Mouse (Mus musculus) heart, embryonic 13.5 days (tissue): ENCODE data around the gene Atp2a2. TPM values are rescaled to one million over a fixed set of nuclear protein-coding genes. Genes with fewer than 3 reads are reported as not detected.

Experiments
- ATAC-seq: fragments of 200-750 bp; cut with Nextera tagmentation; 2 replicates; pipeline ENCODE4 v1.8.0; 2017; ENCODE audit warnings: moderate TSS enrichment; ENCODE audit not compliant: insufficient number of reproducible peaks, low FRiP score, low TSS enrichment; ENCODE audit errors: extremely low read depth
- H3K27ac ChIP-seq: fragments of 300-500 bp; sonication (generic); replicated peaks from 2 replicates; pipeline ENCODE4 v1.5.1; 2015; ENCODE audit warnings: moderate library complexity, mild to moderate bottlenecking, inconsistent platforms
- H3K27me3 ChIP-seq: fragments of 300-500 bp; sonication (generic); replicated peaks from 2 replicates; pipeline ENCODE4 v1.6.1; 2015; ENCODE audit warnings: mild to moderate bottlenecking, inconsistent platforms
- H3K36me3 ChIP-seq: fragments of 300-500 bp; sonication (generic); 2 replicates; pipeline ENCODE4 v1.6.1; 2015; ENCODE audit warnings: mild to moderate bottlenecking, inconsistent platforms
- H3K4me1 ChIP-seq: fragments of 300-500 bp; sonication (generic); 2 replicates; pipeline ENCODE4 v1.6.1; 2015; ENCODE audit warnings: inconsistent platforms
- H3K4me2 ChIP-seq: fragments of 300-500 bp; sonication (generic); 2 replicates; pipeline ENCODE4 v1.6.1; 2015; ENCODE audit warnings: inconsistent platforms, mild to moderate bottlenecking, moderate library complexity
- H3K4me3 ChIP-seq: fragments of 300-500 bp; sonication (generic); 2 replicates; pipeline ENCODE4 v1.5.1; 2015; ENCODE audit warnings: moderate library complexity, mild to moderate bottlenecking, inconsistent platforms
- H3K9ac ChIP-seq: fragments of 300-500 bp; sonication (generic); 2 replicates; pipeline ENCODE4 v1.6.1; 2015; ENCODE audit warnings: inconsistent platforms, mild to moderate bottlenecking, moderate library complexity
- H3K9me3 ChIP-seq: fragments of 300-500 bp; sonication (generic); 2 replicates; pipeline ENCODE4 v1.6.1; 2016; ENCODE audit warnings: inconsistent platforms
- WGBS: fragments of 180-500 bp; shearing (Covaris S2); methylation state at CpG from one replicate; pipeline ENCODE4 v1.1.7; 2015; ENCODE audit warnings: mixed read lengths; 5-methylcytosine and 5-hydroxymethylcytosine counted together
- polyA plus RNA-seq: library from polyadenylated mRNA; unstranded; fragments of >200 nt; fragmentation: Nextera tagmentation; extraction: Ambion mirVana; gene quantifications from 2 replicates; pipeline ENCODE4 v1.2.1, GENCODE M21; 2015

Gene Atp2a2
- polyA plus RNA-seq = 221 and 227 TPM in 2 replicates

GRCm38 (mm10) chr5:122502077-122502941 is at the start of gene Atp2a2:
TSS of gene Atp2a2 (minus strand) at chr5:122502225.
- peaks cover 39% of the 10 kb centered on the region for H3K4me1 ChIP-seq
- peak within 1 kb of the TSS; percentile 99 for H3K4me3 ChIP-seq
- peak within 1 kb of the TSS; percentile 88 for H3K4me2 ChIP-seq
- H3K27me3 ChIP-seq = no peaks in the 10 kb centered on the region
- peak; percentile 87 for ATAC-seq
- under 1% methylated on average over 86 of the region's 113 CpGs for WGBS
- peak within 1 kb of the TSS; percentile 100 for H3K27ac ChIP-seq
- peak within 1 kb of the TSS; percentile 100 for H3K9ac ChIP-seq
- peaks cover 20% of the 10 kb centered on the region for H3K36me3 ChIP-seq
- peaks cover 5% of the 10 kb centered on the region for H3K9me3 ChIP-seq

- Histone ChIP-seq H3K9ac (no peak overlapping the region), H3K27me3 (no peaks in the 10 kb centered on the region), H3K4me3 (no peak overlapping the region), H3K9me3 (no peaks in the 10 kb centered on the region), H3K27ac (0 out of 2 replicates have a peak overlapping the region, but pooled peaks have one; percentile 24), H3K36me3 (peaks cover 16% of the 10 kb centered on the region), H3K4me2 (0 out of 2 replicates have a peak overlapping the region, but pooled peaks have one; percentile 2), H3K4me1 (peaks cover 38% of the 10 kb centered on the region)
- WGBS = 71% methylated on average over 8 of the region's 8 CpGs
- no peak for ATAC-seq
These were observed 48.4 kb upstream of the Atp2a2 start for GRCm38 (mm10) chr5:122550460-122550859.

GRCm38 (mm10) chr5:122548671-122549070 is 46.6 kb upstream of the Atp2a2 start:
- H3K27me3 ChIP-seq = no peaks in the 10 kb centered on the region
- ATAC-seq = no peak
- no peak overlapping the region for H3K4me2 ChIP-seq
- H3K4me3 ChIP-seq = no peak overlapping the region
- no peaks in the 10 kb centered on the region for H3K9me3 ChIP-seq
- peak overlapping the region; percentile 57 for H3K27ac ChIP-seq
- H3K36me3 ChIP-seq = peaks cover 10% of the 10 kb centered on the region
- H3K9ac ChIP-seq = peak overlapping the region; percentile 62
- peaks cover 41% of the 10 kb centered on the region for H3K4me1 ChIP-seq
- WGBS = 54% methylated on average over 6 of the region's 6 CpGs

- WGBS = 74% methylated on average over 6 of the region's 6 CpGs
These were observed 45.8 kb upstream of the Atp2a2 start for GRCm38 (mm10) chr5:122547810-122548209.

GRCm38 (mm10) chr5:122547251-122547714 is 45.3 kb upstream of the Atp2a2 start:
- peaks cover 7% of the 10 kb centered on the region for H3K36me3 ChIP-seq
- H3K4me3 ChIP-seq = no peak overlapping the region
- ATAC-seq = no peak
- H3K9me3 ChIP-seq = no peaks in the 10 kb centered on the region
- H3K9ac ChIP-seq = no peak overlapping the region; the same call in 1 of the 2 replicates
- peaks cover 49% of the 10 kb centered on the region for H3K4me1 ChIP-seq
- no peaks in the 10 kb centered on the region for H3K27me3 ChIP-seq
- H3K27ac ChIP-seq = peak overlapping the region; percentile 61; the same call in 1 of the 2 replicates
- 42% methylated on average over 7 of the region's 7 CpGs for WGBS
- H3K4me2 ChIP-seq = no peak overlapping the region

More at GRCm38 (mm10) chr5:122547810-122548209, 45.8 kb upstream of the Atp2a2 start:
- 0 out of 2 replicates have a peak overlapping the region, but pooled peaks have one; percentile 28 for H3K9ac ChIP-seq
- no peaks in the 10 kb centered on the region for H3K9me3 ChIP-seq
- H3K27me3 ChIP-seq = no peaks in the 10 kb centered on the region
- H3K27ac ChIP-seq = peak overlapping the region; percentile 67
- H3K4me3 ChIP-seq = no peak overlapping the region
- H3K36me3 ChIP-seq = peaks cover 10% of the 10 kb centered on the region
- H3K4me1 ChIP-seq = peaks cover 48% of the 10 kb centered on the region
- no peak overlapping the region for H3K4me2 ChIP-seq
- ATAC-seq = no peak

- peak overlapping the region; percentile 93 for H3K27ac ChIP-seq
These were observed 41.4 kb upstream of the Atp2a2 start for GRCm38 (mm10) chr5:122543392-122543791.

GRCm38 (mm10) chr5:122541871-122542270 is 39.8 kb upstream of the Atp2a2 start:
- H3K4me1 ChIP-seq = peaks cover 22% of the 10 kb centered on the region
- no peak overlapping the region for H3K4me2 ChIP-seq
- H3K9ac ChIP-seq = no peak overlapping the region
- H3K4me3 ChIP-seq = no peak overlapping the region
- no peaks in the 10 kb centered on the region for H3K9me3 ChIP-seq
- H3K27ac ChIP-seq = no peak overlapping the region
- WGBS = 85% methylated on average over 8 of the region's 8 CpGs
- H3K27me3 ChIP-seq = no peaks in the 10 kb centered on the region
- peaks cover 27% of the 10 kb centered on the region for H3K36me3 ChIP-seq
- no peak for ATAC-seq

More at GRCm38 (mm10) chr5:122543392-122543791, 41.4 kb upstream of the Atp2a2 start:
- H3K9ac ChIP-seq = no peak overlapping the region
- H3K4me3 ChIP-seq = no peak overlapping the region
- ATAC-seq = no peak
- peaks cover 18% of the 10 kb centered on the region for H3K36me3 ChIP-seq
- H3K9me3 ChIP-seq = no peaks in the 10 kb centered on the region
- 51% methylated on average over 6 of the region's 6 CpGs for WGBS
- peaks cover 35% of the 10 kb centered on the region for H3K4me1 ChIP-seq
- H3K27me3 ChIP-seq = no peaks in the 10 kb centered on the region
- no peak overlapping the region for H3K4me2 ChIP-seq

- H3K36me3 ChIP-seq = peaks cover 27% of the 10 kb centered on the region
- no peak for ATAC-seq
- H3K27me3 ChIP-seq = no peaks in the 10 kb centered on the region
- 90% methylated on average over 11 of the region's 11 CpGs for whole genome bisulfite sequencing
- H3K9ac ChIP-seq = no peak overlapping the region
- H3K4me2 ChIP-seq = no peak overlapping the region
- H3K4me3 ChIP-seq = no peak overlapping the region
- peaks cover 23% of the 10 kb centered on the region for H3K4me1 ChIP-seq
- H3K27ac ChIP-seq = no peak overlapping the region
- no peaks in the 10 kb centered on the region for H3K9me3 ChIP-seq
These were observed 36.1 kb upstream of the Atp2a2 start for GRCm38 (mm10) chr5:122538077-122538476.

GRCm38 (mm10) chr5:122537654-122538053 is 35.6 kb upstream of the Atp2a2 start:
- Histone ChIP-seq H3K36me3 (peaks cover 27% of the 10 kb centered on the region), H3K9ac (no peak overlapping the region), H3K27me3 (no peaks in the 10 kb centered on the region), H3K9me3 (no peaks in the 10 kb centered on the region), H3K4me3 (no peak overlapping the region), H3K4me1 (peaks cover 21% of the 10 kb centered on the region), H3K4me2 (no peak overlapping the region), H3K27ac (no peak overlapping the region)
- no peak for ATAC-seq
- 93% methylated on average over 5 of the region's 5 CpGs for WGBS

- 74% methylated on average over 8 of the region's 8 CpGs for WGBS
- no peak overlapping the region for H3K9ac ChIP-seq
- ATAC-seq = no peak
- peaks cover 43% of the 10 kb centered on the region for H3K4me1 ChIP-seq
- no peaks in the 10 kb centered on the region for H3K9me3 ChIP-seq
- H3K36me3 ChIP-seq = peaks cover 21% of the 10 kb centered on the region
- no peak overlapping the region for H3K4me2 ChIP-seq
- 0 out of 2 replicates have a peak overlapping the region, but pooled peaks have one; percentile 28 for H3K27ac ChIP-seq
- no peak overlapping the region for H3K4me3 ChIP-seq
- H3K27me3 ChIP-seq = no peaks in the 10 kb centered on the region
These were observed 31.9 kb upstream of the Atp2a2 start for GRCm38 (mm10) chr5:122533884-122534283.

- H3K4me1 ChIP-seq = peaks cover 82% of the 10 kb centered on the region
- H3K27ac ChIP-seq = peak overlapping the region; percentile 96
- H3K27me3 ChIP-seq = no peaks in the 10 kb centered on the region
- ATAC-seq = no peak
- 61% methylated on average over 9 of the region's 9 CpGs for WGBS
- H3K4me2 ChIP-seq = no peak overlapping the region
- H3K9ac ChIP-seq = peak overlapping the region; percentile 71
- H3K36me3 ChIP-seq = peaks cover 8% of the 10 kb centered on the region; the same call in 1 of the 2 replicates
- H3K9me3 ChIP-seq = no peaks in the 10 kb centered on the region
- no peak overlapping the region for H3K4me3 ChIP-seq
These were observed 28.0 kb upstream of the Atp2a2 start for GRCm38 (mm10) chr5:122529913-122530604.
